Mouse (Mus musculus) stomach, embryonic 14.5 days (tissue): ENCODE data around the gene Chmp6. TPM values are rescaled to one million over a fixed set of nuclear protein-coding genes. Genes with fewer than 3 reads are reported as not detected.

Source experiments
- polyA plus RNA-seq: library from polyadenylated mRNA; unstranded; fragments of >200 nt; fragmentation: Nextera tagmentation; extraction: Ambion mirVana; gene quantifications from 2 replicates; pipeline ENCODE4 v1.2.1, GENCODE M21; 2014

Gene Chmp6
- polyA plus RNA-seq, 1 experiment from 2014 or later = 89.5 TPM

Other genes starting within 250 kb of the Chmp6 start
- gene Baiap2, start 29.3 kb downstream of the Chmp6 start, polyA plus RNA-seq = 27.6 and 28.0 TPM in 2 replicates
- gene Aatk, start 133.7 kb downstream of the Chmp6 start, polyA plus RNA-seq = 3.5 and 4.1 TPM in 2 replicates
- gene Cep131, start 173.4 kb downstream of the Chmp6 start, polyA plus RNA-seq = 18.7 and 20.1 TPM in 2 replicates
- 17.2 and 19.0 TPM in 2 replicates for gene Tepsin, start 185.3 kb downstream of the Chmp6 start, polyA plus RNA-seq
- 70.1 and 82.6 TPM in 2 replicates for gene Ndufaf8, start 185.5 kb downstream of the Chmp6 start, polyA plus RNA-seq
- 68.4 and 71.1 TPM in 2 replicates for gene Slc38a10, start 237.9 kb downstream of the Chmp6 start, polyA plus RNA-seq